Mouse (Mus musculus) intestine, postnatal 0 days (tissue): ENCODE data around the gene Kpna2. TPM values are rescaled to one million over a fixed set of nuclear protein-coding genes. Genes with fewer than 3 reads are reported as not detected.
A peak's percentile ranks its signal among the peaks of the same experiment; 100 is the strongest.
"Not testable (repeated sequence)": the region's sequence is repeated elsewhere in the genome, so short reads cannot be mapped to it uniquely, and the experiment has no call there.

Experiments
- ATAC-seq: fragments of 200-750 bp; cut with Nextera tagmentation; 2 replicates; pipeline ENCODE4 v1.8.0; 2017; ENCODE audit warnings: mild to moderate bottlenecking, moderate TSS enrichment, moderate library complexity
- H3K27ac ChIP-seq: fragments of 300-500 bp; sonication (generic); 2 replicates; pipeline ENCODE4 v1.5.1; 2014; ENCODE audit warnings: mild to moderate bottlenecking, low read depth, low read length, moderate library complexity
- H3K27me3 ChIP-seq: fragments of 300-500 bp; sonication (generic); replicated peaks from 2 replicates; pipeline ENCODE4 v1.6.1; 2014; ENCODE audit warnings: low read length, mixed read lengths; ENCODE audit not compliant: control insufficient read depth, insufficient read depth
- H3K36me3 ChIP-seq: fragments of 300-500 bp; sonication (generic); 2 replicates; pipeline ENCODE4 v1.6.1; 2014; ENCODE audit warnings: mild to moderate bottlenecking, moderate library complexity; ENCODE audit not compliant: control insufficient read depth, insufficient read depth
- H3K4me1 ChIP-seq: fragments of 300-500 bp; sonication (generic); replicated peaks from 2 replicates; pipeline ENCODE4 v1.6.1; 2014; ENCODE audit warnings: antibody characterized with exemption, low read length, mixed read lengths; ENCODE audit not compliant: control insufficient read depth, insufficient read depth
- H3K4me2 ChIP-seq: fragments of 300-500 bp; sonication (generic); replicated peaks from 2 replicates; pipeline ENCODE4 v1.6.1; 2014; ENCODE audit warnings: low read depth, mild to moderate bottlenecking, moderate library complexity
- H3K4me3 ChIP-seq: fragments of 300-500 bp; sonication (generic); 2 replicates; pipeline ENCODE4 v1.5.1; 2014; ENCODE audit warnings: low read depth, low read length
- H3K9ac ChIP-seq: fragments of 300-500 bp; sonication (generic); 2 replicates; pipeline ENCODE4 v1.6.1; 2014; ENCODE audit warnings: mild to moderate bottlenecking, low read depth, low read length
- H3K9me3 ChIP-seq: fragments of 300-500 bp; sonication (generic); 2 replicates; pipeline ENCODE4 v1.6.1; 2016; ENCODE audit warnings: mixed run types; ENCODE audit not compliant: control insufficient read depth
- CTCF ChIP-seq: sonication (generic); IDR thresholded peaks from 2 replicates; pipeline ENCODE4 v1.5.1; 2016; ENCODE audit warnings: low read depth, mild to moderate bottlenecking, control low read depth, antibody characterized with exemption, moderate library complexity
- WGBS: fragments of 180-500 bp; shearing (Covaris S2); extraction: QIAGEN DNeasy Blood & Tissue Kit; methylation state at CpG from one replicate; pipeline ENCODE4 v1.1.7; 2014; 5-methylcytosine and 5-hydroxymethylcytosine counted together
- polyA plus RNA-seq: library from polyadenylated mRNA; unstranded; fragments of >200 nt; fragmentation: Nextera tagmentation; extraction: Ambion mirVana; gene quantifications from 2 replicates; pipeline ENCODE4 v1.2.1, GENCODE M21; 2015

The Kpna2 gene
- polyA plus RNA-seq, 1 experiment from 2014 or later = 100 TPM

DNA sequence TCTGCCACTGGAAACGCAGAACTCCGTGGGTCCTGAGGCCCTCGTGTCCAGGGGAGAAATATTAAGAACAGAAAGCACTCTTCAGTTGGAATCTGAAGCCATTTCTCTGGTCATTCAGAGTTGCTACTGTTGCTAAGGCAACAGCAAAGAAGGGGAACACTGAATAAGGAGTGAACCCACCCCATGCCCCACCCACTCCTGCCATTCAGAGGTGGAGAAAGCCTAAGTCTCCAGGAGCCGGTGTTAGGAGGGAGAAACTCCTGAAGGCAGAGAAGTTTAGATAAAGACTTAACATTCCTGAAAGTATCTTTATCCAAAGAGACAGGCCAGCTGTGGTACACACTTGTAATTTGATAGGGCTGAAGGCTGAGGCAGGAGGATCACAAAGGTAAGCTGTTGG lies 20.0 kb upstream of the Kpna2 start:
- Histone ChIP-seq H3K27ac (no peak overlapping the region), H3K27me3 (no peaks in the 10 kb centered on the region), H3K4me2 (no peak overlapping the region), H3K4me3 (no peak overlapping the region), H3K9ac (no peak overlapping the region), H3K4me1 (no peaks in the 10 kb centered on the region), H3K36me3 (no peaks in the 10 kb centered on the region), H3K9me3 (no peaks in the 10 kb centered on the region)
- 74% methylated on average over 4 of the region's 4 CpGs for WGBS
- ATAC-seq = no peak
- TF ChIP-seq CTCF = no peak

DNA sequence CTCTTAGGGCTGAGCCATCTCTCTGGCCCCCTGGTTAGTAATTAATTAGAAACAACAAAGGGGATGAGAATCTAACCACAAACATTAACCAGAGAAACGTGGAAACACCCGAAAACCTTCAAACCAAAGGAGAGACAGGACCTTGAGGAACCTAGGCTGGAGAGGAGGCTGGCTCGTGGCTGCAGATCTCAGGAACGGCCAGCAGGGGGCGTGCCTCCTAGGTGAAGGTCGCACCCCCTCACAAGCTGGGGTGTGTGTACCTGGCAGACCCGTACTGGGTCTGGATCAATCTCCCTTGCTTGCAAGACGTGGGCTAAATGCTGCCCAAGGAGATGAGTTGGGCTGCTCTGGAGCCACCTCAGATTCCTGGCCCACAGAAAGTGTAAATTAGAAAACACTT lies 19.3 kb upstream of the Kpna2 start:
- H3K9ac ChIP-seq = no peak overlapping the region
- no peaks in the 10 kb centered on the region for H3K4me1 ChIP-seq
- no peaks in the 10 kb centered on the region for H3K27me3 ChIP-seq
- WGBS = 41% methylated on average over 8 of the region's 8 CpGs
- H3K9me3 ChIP-seq = no peaks in the 10 kb centered on the region
- H3K4me3 ChIP-seq = no peak overlapping the region
- TF ChIP-seq CTCF = peak; percentile 72
- ATAC-seq = no peak
- no peaks in the 10 kb centered on the region for H3K36me3 ChIP-seq
- H3K27ac ChIP-seq = no peak overlapping the region
- no peak overlapping the region for H3K4me2 ChIP-seq

DNA sequence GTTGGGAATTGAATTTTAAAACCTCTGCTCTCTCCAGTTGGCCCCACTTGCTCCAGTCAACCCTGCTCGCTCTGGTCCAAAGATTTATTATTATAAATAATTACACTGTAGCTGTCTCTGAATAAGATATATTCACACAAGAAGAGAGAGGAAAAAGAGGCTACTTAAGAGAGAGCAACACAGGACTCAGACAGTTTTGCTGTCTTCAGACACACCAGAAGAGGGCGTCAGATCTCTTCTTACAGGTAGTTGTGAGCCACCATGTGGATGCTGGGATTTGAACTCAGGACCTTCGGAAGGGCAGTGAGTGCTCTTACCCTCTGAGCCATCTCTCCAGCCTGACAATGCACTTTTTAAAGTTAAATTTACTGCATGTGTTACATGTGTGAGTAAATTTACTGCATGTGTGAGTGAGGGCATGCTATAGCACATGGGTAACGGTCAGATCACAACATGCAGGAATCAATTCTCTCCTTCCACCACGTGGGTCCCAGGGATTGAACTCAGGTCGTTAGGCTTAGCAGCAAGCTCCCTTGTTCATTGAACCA lies 18.1 kb upstream of the Kpna2 start:
- H3K36me3 ChIP-seq = no peaks in the 10 kb centered on the region
- no peaks in the 10 kb centered on the region for H3K4me1 ChIP-seq
- no peak overlapping the region for H3K9ac ChIP-seq
- ATAC-seq = no peak
- no peak overlapping the region for H3K4me3 ChIP-seq
- TF ChIP-seq CTCF = peak; percentile 40
- WGBS = 63% methylated on average over 6 of the region's 6 CpGs
- no peaks in the 10 kb centered on the region for H3K9me3 ChIP-seq
- no peak overlapping the region for H3K27ac ChIP-seq
- H3K4me2 ChIP-seq = no peak overlapping the region
- no peaks in the 10 kb centered on the region for H3K27me3 ChIP-seq

DNA sequence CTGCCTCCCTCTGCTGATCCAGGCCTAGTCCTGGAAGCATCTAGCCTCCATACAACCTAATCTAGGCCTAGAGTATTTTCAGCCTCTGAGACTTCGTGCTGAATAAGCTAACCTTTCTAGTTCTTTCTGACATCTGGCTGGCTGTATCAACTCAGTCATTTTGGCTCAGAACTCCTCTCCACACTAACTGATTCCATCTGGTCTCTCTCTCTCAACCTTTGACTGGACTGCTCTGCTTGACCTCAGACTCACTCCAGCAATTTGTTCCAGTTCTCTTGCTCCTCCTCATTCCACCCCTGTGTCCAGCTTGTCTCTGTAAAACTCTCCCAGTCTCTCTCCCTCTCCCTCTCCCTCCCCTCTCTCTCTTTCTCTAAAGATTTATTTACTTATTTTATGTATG lies 17.6 kb upstream of the Kpna2 start:
- no peaks in the 10 kb centered on the region for H3K27me3 ChIP-seq
- 44% methylated on average over 1 of the region's 1 CpGs for WGBS
- no peak for ATAC-seq
- peak; percentile 35 for TF ChIP-seq CTCF
- H3K4me1 ChIP-seq = no peaks in the 10 kb centered on the region
- no peaks in the 10 kb centered on the region for H3K36me3 ChIP-seq
- H3K4me3 ChIP-seq = no peak overlapping the region
- H3K27ac ChIP-seq = no peak overlapping the region
- no peak overlapping the region for H3K9ac ChIP-seq
- H3K9me3 ChIP-seq = no peaks in the 10 kb centered on the region
- no peak overlapping the region for H3K4me2 ChIP-seq

DNA sequence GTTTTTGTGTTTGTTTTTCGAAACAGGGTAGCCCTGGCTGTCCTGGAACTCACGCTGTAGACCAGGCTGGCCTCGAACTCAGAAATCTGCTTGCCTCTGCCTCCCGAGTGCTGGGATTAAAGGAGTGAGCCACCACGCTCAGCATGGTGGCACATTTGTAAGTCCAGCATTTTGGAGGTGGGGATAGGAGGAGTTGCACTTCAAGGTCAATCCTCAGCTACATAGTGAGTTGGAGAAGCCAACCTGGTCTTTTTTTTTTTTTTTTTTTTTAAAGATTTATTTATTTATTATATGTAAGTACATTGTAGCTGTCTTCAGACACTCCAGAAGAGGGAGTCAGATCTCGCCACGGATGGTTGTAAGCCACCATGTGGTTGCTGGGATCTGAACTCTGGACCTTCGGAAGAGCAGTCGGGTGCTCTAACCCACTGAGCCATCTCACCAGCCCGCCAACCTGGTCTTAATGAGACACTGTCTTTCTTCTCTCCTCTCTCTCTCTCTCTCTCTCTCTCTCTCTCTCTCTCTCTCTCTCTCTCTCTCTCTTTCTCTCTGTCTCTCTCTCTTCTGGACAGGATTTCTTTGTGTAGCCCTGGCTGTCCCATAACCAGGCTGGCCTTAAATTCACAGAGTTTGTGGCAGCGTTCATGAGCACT lies 16.3 kb upstream of the Kpna2 start:
- 76% methylated on average over 11 of the region's 11 CpGs for WGBS

DNA sequence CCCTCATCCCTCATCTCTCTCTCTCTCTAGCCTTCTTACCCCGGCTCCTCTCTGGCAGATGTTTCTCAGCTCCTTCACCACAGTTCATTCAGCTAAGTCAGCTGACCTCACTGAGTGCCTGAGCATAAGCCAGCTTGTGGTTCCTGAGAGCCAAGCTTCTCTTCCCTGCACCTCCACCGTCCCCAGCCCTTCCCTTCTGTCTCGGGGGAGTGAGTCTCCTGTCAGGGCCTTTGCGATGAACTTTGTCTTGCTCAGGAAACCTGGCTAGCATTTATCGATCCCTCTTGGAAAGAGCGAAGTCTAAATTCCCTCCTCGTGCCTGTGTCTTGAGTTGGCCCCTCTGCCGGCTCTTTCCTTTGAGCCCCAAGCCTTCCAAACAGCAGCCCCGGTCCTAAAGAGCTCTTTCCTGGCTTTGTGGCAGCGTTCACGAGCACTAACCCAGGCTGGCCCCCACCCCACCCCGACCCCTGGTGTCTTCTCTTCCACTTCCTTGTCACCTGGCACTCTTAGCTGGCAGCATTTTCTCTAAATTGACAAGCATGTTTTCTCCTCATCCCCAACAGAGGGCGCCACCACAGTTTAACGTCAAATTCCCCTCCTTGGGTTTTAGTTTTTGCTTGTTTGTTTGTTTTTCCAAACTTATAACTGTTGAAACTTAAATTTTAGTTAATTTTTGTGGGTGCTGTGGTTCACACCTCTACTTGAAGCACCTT lies 15.4 kb upstream of the Kpna2 start:
- H3K9ac ChIP-seq = peak overlapping the region; percentile 18; the same call in 1 of the 2 replicates
- TF ChIP-seq CTCF = peak; percentile 71
- peak overlapping the region; percentile 84 for H3K27ac ChIP-seq
- no peaks in the 10 kb centered on the region for H3K4me1 ChIP-seq
- peak; percentile 67 for ATAC-seq
- no peaks in the 10 kb centered on the region for H3K9me3 ChIP-seq
- H3K4me3 ChIP-seq = peak overlapping the region; percentile 5; the same call in 1 of the 2 replicates
- no peaks in the 10 kb centered on the region for H3K27me3 ChIP-seq
- WGBS = 23% methylated on average over 14 of the region's 14 CpGs
- H3K4me2 ChIP-seq = peak overlapping the region; percentile 52
- H3K36me3 ChIP-seq = no peaks in the 10 kb centered on the region

More for the DNA sequence above, 16.3 kb upstream of the Kpna2 start:
- not testable (repeated sequence) for H3K27ac ChIP-seq, H3K4me1 ChIP-seq, H3K9me3 ChIP-seq, H3K4me3 ChIP-seq, H3K27me3 ChIP-seq, ATAC-seq, H3K36me3 ChIP-seq, H3K4me2 ChIP-seq, H3K9ac ChIP-seq
